Mouse (Mus musculus) kidney, adult 2 months (tissue): Measurements from ENCODE around the gene Wdr81. TPM values are rescaled to one million over a fixed set of nuclear protein-coding genes. Genes with fewer than 3 reads are reported as not detected.

Source experiments
- DNase-seq: peaks from one replicate; pipeline ENCODE4 v3.0.0; 2021
- H3K27ac ChIP-seq: fragments of 200-500 bp; 2 replicates; pipeline ENCODE4 v1.5.1; 2012; ENCODE audit warnings: low read depth, low read length, control low read depth, inconsistent platforms; ENCODE audit not compliant: insufficient read depth
- H3K27me3 ChIP-seq: fragments of 200-500 bp; replicated peaks from 2 replicates; pipeline ENCODE4 v1.6.1; 2012; ENCODE audit warnings: mild to moderate bottlenecking, moderate library complexity, low read length, inconsistent platforms; ENCODE audit not compliant: control insufficient read depth, insufficient read depth
- H3K36me3 ChIP-seq: fragments of 200-500 bp; 2 replicates; pipeline ENCODE4 v1.6.1; 2012; ENCODE audit warnings: mild to moderate bottlenecking, moderate library complexity, low read length, inconsistent platforms; ENCODE audit not compliant: control insufficient read depth, insufficient read depth
- H3K4me1 ChIP-seq: fragments of 200-500 bp; 2 replicates; pipeline ENCODE4 v1.6.1; 2011; ENCODE audit warnings: low read length; ENCODE audit not compliant: control insufficient read depth, insufficient read depth
- H3K4me3 ChIP-seq: fragments of 200-500 bp; 2 replicates; pipeline ENCODE4 v1.5.1; 2011; ENCODE audit warnings: mild to moderate bottlenecking, low read depth, low read length, control low read depth; ENCODE audit not compliant: insufficient read depth
- CTCF ChIP-seq: fragments of 200-500 bp; conservative IDR thresholded peaks from 2 replicates; pipeline ENCODE4 v1.5.1; 2011; ENCODE audit warnings: low read depth, mild to moderate bottlenecking, control low read depth, low read length, moderate library complexity, mixed read lengths; ENCODE audit not compliant: insufficient read depth, insufficient read length
- POLR2A ChIP-seq: fragments of 200-500 bp; IDR thresholded peaks from one replicate; pipeline ENCODE4 v1.6.1; 2011; ENCODE audit warnings: low read depth, low read length, control low read depth
- WGBS: fragments of 180-500 bp; shearing (Covaris S2); methylation state at CpG from one replicate; pipeline ENCODE4 v1.1.7; 2018; 5-methylcytosine and 5-hydroxymethylcytosine counted together
- polyA plus RNA-seq: library from polyadenylated mRNA; depleted of rRNA; stranded (reverse); fragments of >200 nt; gene quantifications from 2 replicates; pipeline ENCODE4 v1.2.3, GENCODE M21; 2012; rRNA removed

The Wdr81 gene
- polyA plus RNA-seq, 1 experiment = 17.7 TPM

DNA sequence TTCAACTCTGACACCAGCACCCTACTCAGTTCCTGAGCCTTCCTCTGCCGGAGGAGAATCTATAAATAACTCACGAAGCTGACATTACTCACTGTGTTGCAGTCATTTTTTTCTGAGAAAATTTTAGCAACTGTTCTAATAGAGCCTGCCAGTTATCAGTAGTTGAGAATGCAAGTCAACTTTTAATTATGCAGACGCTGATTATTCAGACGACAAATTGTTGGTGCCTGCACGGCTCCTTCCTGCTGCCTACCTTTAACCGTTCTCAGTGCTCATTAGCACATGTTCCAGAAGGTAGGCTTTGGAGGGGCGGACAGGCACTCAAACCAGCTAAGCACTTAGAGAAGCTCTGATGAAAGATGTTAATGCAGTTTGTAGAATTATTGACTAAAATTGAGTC lies 57.1 kb downstream of the Wdr81 start:
- H3K4me1 ChIP-seq = peaks cover 2% of the 10 kb centered on the region; the same call in 1 of the 2 replicates
- no peak for TF ChIP-seq POLR2A
- TF ChIP-seq CTCF = no peak
- no peak overlapping the region for H3K4me3 ChIP-seq
- no peak overlapping the region for H3K27ac ChIP-seq
- 78% methylated on average over 7 of the region's 7 CpGs for WGBS
- H3K36me3 ChIP-seq = no peaks in the 10 kb centered on the region
- H3K27me3 ChIP-seq = no peaks in the 10 kb centered on the region
- DNase-seq = no peak

DNA sequence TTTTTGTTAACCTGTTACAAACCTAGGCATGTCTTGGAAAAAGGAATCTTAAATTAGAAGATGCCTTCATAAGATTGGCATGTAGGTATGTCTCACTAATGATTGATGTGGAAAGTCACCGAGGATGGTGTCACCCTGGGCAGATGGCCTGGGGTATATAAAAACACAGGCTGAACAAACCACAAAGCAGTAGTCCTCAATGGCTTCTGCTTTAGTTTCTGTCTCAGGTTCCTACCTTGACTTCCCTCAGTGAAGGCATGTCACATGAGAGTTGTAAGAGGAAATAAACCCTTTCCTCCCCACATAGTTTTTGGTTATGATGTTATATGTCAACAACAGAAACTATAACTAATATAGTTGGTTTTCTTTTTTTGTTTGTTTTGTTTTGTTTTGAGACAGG lies 58.9 kb downstream of the Wdr81 start:
- TF ChIP-seq POLR2A (no peak), CTCF (no peak)
- no peak for DNase-seq
- H3K4me1 ChIP-seq = no peaks in the 10 kb centered on the region
- no peak overlapping the region for H3K27ac ChIP-seq
- WGBS = 43% methylated on average over 1 of the region's 1 CpGs
- no peak overlapping the region for H3K4me3 ChIP-seq
- no peaks in the 10 kb centered on the region for H3K36me3 ChIP-seq
- no peaks in the 10 kb centered on the region for H3K27me3 ChIP-seq

Other genes starting within 250 kb of the Wdr81 start
- 17.0 and 21.3 TPM in 2 replicates for gene Rpa1, start 106.4 kb downstream of the Wdr81 start, polyA plus RNA-seq
- 7.1 and 7.2 TPM in 2 replicates for gene Smyd4, start 106.3 kb downstream of the Wdr81 start, polyA plus RNA-seq
- 17.2 and 29.9 TPM in 2 replicates for gene Serpinf1, start 32.0 kb downstream of the Wdr81 start, polyA plus RNA-seq
- gene Serpinf2, start 15.1 kb downstream of the Wdr81 start, polyA plus RNA-seq = 126 and 141 TPM in 2 replicates
- 14.2 and 14.6 TPM in 2 replicates for gene Tlcd2, start 7.0 kb upstream of the Wdr81 start, polyA plus RNA-seq
- gene Prpf8, start 32.1 kb upstream of the Wdr81 start, polyA plus RNA-seq = 88.0 and 92.7 TPM in 2 replicates
- 19.3 and 19.8 TPM in 2 replicates for gene Rilp, start 55.4 kb upstream of the Wdr81 start, polyA plus RNA-seq
- 13.3 and 17.3 TPM in 2 replicates for gene Scarf1, start 58.8 kb upstream of the Wdr81 start, polyA plus RNA-seq
- 148 and 174 TPM in 2 replicates for gene Slc43a2, start 77.0 kb upstream of the Wdr81 start, polyA plus RNA-seq
- 43.8 and 60.3 TPM in 2 replicates for gene Pitpna, start 133.4 kb upstream of the Wdr81 start, polyA plus RNA-seq
- gene Inpp5k, start 176.3 kb upstream of the Wdr81 start, polyA plus RNA-seq = 69.1 and 71.5 TPM in 2 replicates
- gene Myo1c, start 195.8 kb upstream of the Wdr81 start, polyA plus RNA-seq = 88.9 and 99.7 TPM in 2 replicates
- gene Crk, start 224.5 kb upstream of the Wdr81 start, polyA plus RNA-seq = 48.4 and 62.4 TPM in 2 replicates